Mouse (Mus musculus) liver, adult 2 months (tissue): ENCODE results near the gene Susd1. TPM values are rescaled to one million over a fixed set of nuclear protein-coding genes. Genes with fewer than 3 reads are reported as not detected.
A peak's percentile ranks its signal among the peaks of the same experiment; 100 is the strongest.

Experiments
- DNase-seq: peaks from one replicate; pipeline ENCODE4 v3.0.0-alpha.2; 2011; ENCODE audit warnings: low read depth, low spot score; ENCODE audit errors: extremely low read depth
- H3K27ac ChIP-seq: fragments of 200-500 bp; replicated peaks from 2 replicates; pipeline ENCODE4 v1.5.1; 2012; ENCODE audit warnings: low read depth, mild to moderate bottlenecking, control low read depth, inconsistent platforms, low read length; ENCODE audit not compliant: insufficient read depth
- H3K27me3 ChIP-seq: fragments of 200-500 bp; 2 replicates; pipeline ENCODE4 v1.6.1; 2012; ENCODE audit warnings: mild to moderate bottlenecking, moderate library complexity, low read length, inconsistent platforms; ENCODE audit not compliant: control insufficient read depth, insufficient read depth
- H3K36me3 ChIP-seq: fragments of 200-500 bp; 2 replicates; pipeline ENCODE4 v1.6.1; 2012; ENCODE audit warnings: low read length, inconsistent platforms; ENCODE audit not compliant: control insufficient read depth, insufficient read depth
- H3K4me1 ChIP-seq: fragments of 200-500 bp; 2 replicates; pipeline ENCODE4 v1.6.1; 2011; ENCODE audit warnings: low read length; ENCODE audit not compliant: control insufficient read depth, insufficient read depth
- H3K4me3 ChIP-seq: fragments of 200-500 bp; 2 replicates; pipeline ENCODE4 v1.5.1; 2011; ENCODE audit warnings: low read depth, mild to moderate bottlenecking, control low read depth, low read length, moderate library complexity; ENCODE audit not compliant: insufficient read depth
- H3K79me2 ChIP-seq: fragments of 200-500 bp; 2 replicates; pipeline ENCODE4 v1.6.1; 2012; ENCODE audit warnings: inconsistent platforms, mild to moderate bottlenecking, low read length, moderate library complexity; ENCODE audit not compliant: control insufficient read depth, insufficient read depth
- H3K9ac ChIP-seq: fragments of 200-500 bp; 2 replicates; pipeline ENCODE4 v1.6.1; 2012; ENCODE audit warnings: low read depth, mild to moderate bottlenecking, control low read depth, inconsistent platforms, low read length
- CTCF ChIP-seq: fragments of 200-500 bp; IDR thresholded peaks from 2 replicates; pipeline ENCODE4 v1.5.1; 2011; ENCODE audit warnings: low read depth, low read length, control low read depth
- POLR2A ChIP-seq: fragments of 200-500 bp; IDR thresholded peaks from 2 replicates; pipeline ENCODE4 v1.6.1; 2011; ENCODE audit warnings: low read length, control low read depth; ENCODE audit not compliant: insufficient read depth; ENCODE audit errors: extremely low read depth
- WGBS: fragments of 180-500 bp; shearing (Covaris S2); methylation state at CpG from one replicate; pipeline ENCODE4 v1.1.7; 2018; 5-methylcytosine and 5-hydroxymethylcytosine counted together
- polyA plus RNA-seq: library from polyadenylated mRNA; depleted of rRNA; stranded (reverse); fragments of >200 nt; gene quantifications from 2 replicates; pipeline ENCODE4 v1.2.3, GENCODE M21; 2012
- total RNA-seq: library from RNA; depleted of rRNA; stranded (reverse); fragments of >200 nt; gene quantifications from 2 replicates; pipeline ENCODE4 v1.2.3, GENCODE M21; 2014

The Susd1 gene
- total and polyA plus RNA-seq, 2 experiments, result 5.5 to 9.7 TPM

DNA sequence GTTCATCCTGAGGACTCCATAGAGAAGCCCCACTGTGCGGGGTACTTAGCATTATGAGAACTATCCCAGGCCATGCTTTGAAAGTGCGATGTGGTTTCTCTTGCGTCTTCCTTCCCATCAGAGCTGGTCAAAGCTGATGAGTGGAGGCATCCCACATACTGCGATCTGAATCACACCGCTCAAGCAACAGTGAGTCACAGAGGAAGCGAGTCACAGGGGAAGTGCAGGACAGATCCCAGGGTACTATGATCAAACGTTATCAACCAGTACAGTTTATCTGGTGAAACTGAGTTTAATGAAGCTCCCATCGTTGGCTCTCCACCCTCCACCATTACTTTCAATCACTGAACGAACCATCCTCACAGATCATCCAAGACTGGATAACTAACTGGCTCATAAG, 72.2 kb downstream of the Susd1 start:
- no peak for DNase-seq
- TF ChIP-seq CTCF (no peak), POLR2A (no peak)
- Histone ChIP-seq H3K27me3 (no peaks in the 10 kb centered on the region), H3K9ac (no peak overlapping the region), H3K4me3 (no peak overlapping the region), H3K4me1 (no peaks in the 10 kb centered on the region), H3K79me2 (no peaks in the 10 kb centered on the region), H3K36me3 (no peaks in the 10 kb centered on the region), H3K27ac (no peak overlapping the region)
- WGBS, result 79% methylated on average over 9 of the region's 9 CpGs

- Histone ChIP-seq H3K27ac (no peak overlapping the region), H3K4me3 (no peak overlapping the region), H3K79me2 (no peaks in the 10 kb centered on the region), H3K36me3 (no peaks in the 10 kb centered on the region), H3K27me3 (no peaks in the 10 kb centered on the region), H3K9ac (no peak overlapping the region), H3K4me1 (no peaks in the 10 kb centered on the region)
- WGBS, result 96% methylated on average over 12 of the region's 12 CpGs
- DNase-seq, result no peak
- TF ChIP-seq CTCF (no peak), POLR2A (no peak)
Observed at GRCm38 (mm10) chr4:59365571-59365970, 72.9 kb downstream of the Susd1 start.

DNA sequence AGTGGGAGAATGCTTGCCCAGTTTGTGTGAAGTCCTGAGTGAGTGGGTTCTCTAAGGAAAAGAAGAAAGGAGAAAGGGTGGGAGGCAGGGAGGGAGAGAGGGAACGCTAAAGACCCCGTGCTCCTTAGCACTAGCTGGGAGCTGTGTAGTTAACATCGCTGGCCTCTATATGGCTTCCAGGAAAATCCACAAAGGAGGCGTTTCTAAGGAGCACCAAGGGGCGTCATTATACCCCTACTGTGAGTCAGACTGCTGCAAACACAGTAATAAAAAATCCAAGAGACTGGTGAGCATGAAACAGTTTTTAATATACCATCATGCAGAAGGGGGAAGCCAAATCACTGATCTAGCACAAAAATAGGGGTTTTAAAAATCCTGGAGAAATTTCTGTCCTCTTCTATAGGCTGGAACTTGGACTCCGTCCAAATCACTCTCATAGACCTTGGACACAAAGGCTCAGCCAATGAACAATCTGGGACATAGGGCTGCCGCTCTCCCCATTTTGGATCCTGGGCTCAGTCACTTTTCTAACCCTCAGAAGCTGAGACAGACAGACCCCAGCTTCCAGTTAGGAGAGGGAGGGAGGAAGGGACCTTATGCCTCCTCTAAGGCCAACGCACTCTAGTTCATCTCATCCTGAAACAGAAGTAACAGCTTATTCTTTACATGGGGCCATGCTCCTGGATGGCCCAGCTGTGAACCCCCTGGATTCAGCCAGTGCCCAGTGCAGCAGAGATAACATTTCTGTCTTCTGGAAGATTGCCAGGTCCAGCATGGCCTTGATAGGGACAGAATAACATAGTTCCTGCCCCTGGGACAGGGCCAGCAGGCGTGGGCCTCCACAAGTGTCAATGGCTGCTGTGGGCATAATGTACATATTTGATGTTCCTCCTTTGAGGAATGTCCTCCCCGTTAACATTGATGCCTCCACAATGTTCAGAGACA, 73.9 kb downstream of the Susd1 start:
- no peaks in the 10 kb centered on the region for H3K27me3 ChIP-seq
- no peak overlapping the region for H3K9ac ChIP-seq
- H3K36me3 ChIP-seq, result no peaks in the 10 kb centered on the region
- 73% methylated on average over 10 of the region's 10 CpGs for WGBS
- no peaks in the 10 kb centered on the region for H3K79me2 ChIP-seq
- no peak overlapping the region for H3K4me3 ChIP-seq
- TF ChIP-seq CTCF, result no peak
- no peak for TF ChIP-seq POLR2A
- DNase-seq, result no peak
- H3K4me1 ChIP-seq, result no peaks in the 10 kb centered on the region
- H3K27ac ChIP-seq, result no peak overlapping the region

DNA sequence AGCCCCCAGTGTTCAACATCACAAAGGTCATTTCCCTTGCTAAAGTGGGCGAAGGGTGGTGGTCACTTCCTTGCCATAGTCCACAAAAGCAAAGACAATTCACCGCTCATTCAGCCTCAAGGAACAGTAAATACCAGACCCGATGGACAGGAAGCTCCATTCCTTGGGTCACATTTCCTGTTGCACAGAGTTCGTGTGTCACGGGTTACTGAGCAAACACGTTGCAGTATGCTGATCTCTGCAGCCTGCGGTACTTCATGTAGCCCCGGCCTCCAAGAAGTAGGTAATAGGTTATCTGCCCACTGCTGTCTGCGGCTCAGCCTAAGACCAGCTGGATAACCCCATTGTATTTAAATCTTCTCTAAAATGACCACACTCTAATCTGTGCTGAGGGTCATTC, 75.4 kb downstream of the Susd1 start:
- H3K27ac ChIP-seq, result no peak overlapping the region
- no peak overlapping the region for H3K4me3 ChIP-seq
- WGBS, result 17% methylated on average over 9 of the region's 9 CpGs
- TF ChIP-seq CTCF, result no peak
- TF ChIP-seq POLR2A, result no peak
- H3K27me3 ChIP-seq, result no peaks in the 10 kb centered on the region
- DNase-seq, result peak; percentile 79
- H3K79me2 ChIP-seq, result no peaks in the 10 kb centered on the region
- no peak overlapping the region for H3K9ac ChIP-seq
- no peaks in the 10 kb centered on the region for H3K4me1 ChIP-seq
- H3K36me3 ChIP-seq, result no peaks in the 10 kb centered on the region

GRCm38 (mm10) chr4:59360704-59361103, 77.7 kb downstream of the Susd1 start:
- Histone ChIP-seq H3K4me1 (no peaks in the 10 kb centered on the region), H3K36me3 (no peaks in the 10 kb centered on the region), H3K9ac (no peak overlapping the region), H3K27me3 (no peaks in the 10 kb centered on the region), H3K27ac (no peak overlapping the region), H3K4me3 (no peak overlapping the region), H3K79me2 (no peaks in the 10 kb centered on the region)
- TF ChIP-seq CTCF (peak; percentile 89), POLR2A (no peak)
- 1% methylated on average over 15 of the region's 15 CpGs for WGBS
- peak; percentile 50 for DNase-seq

GRCm38 (mm10) chr4:59359921-59360320, 78.5 kb downstream of the Susd1 start:
- peak; percentile 70 for DNase-seq
- no peaks in the 10 kb centered on the region for H3K36me3 ChIP-seq
- 42% methylated on average over 8 of the region's 8 CpGs for WGBS
- H3K79me2 ChIP-seq, result no peaks in the 10 kb centered on the region
- H3K27ac ChIP-seq, result no peak overlapping the region
- no peak overlapping the region for H3K9ac ChIP-seq
- no peaks in the 10 kb centered on the region for H3K27me3 ChIP-seq
- H3K4me3 ChIP-seq, result no peak overlapping the region
- TF ChIP-seq CTCF (no peak), POLR2A (no peak)
- H3K4me1 ChIP-seq, result no peaks in the 10 kb centered on the region
